Mouse (Mus musculus) forebrain, embryonic 16.5 days (tissue): Measurements from ENCODE around the gene Atg14. TPM values are rescaled to one million over a fixed set of nuclear protein-coding genes. Genes with fewer than 3 reads are reported as not detected.

ENCODE experiments used
- ATAC-seq: fragments of 200-750 bp; cut with Nextera tagmentation; 2 replicates; pipeline ENCODE4 v1.8.0; 2017; ENCODE audit warnings: mild to moderate bottlenecking, moderate library complexity
- H3K27ac ChIP-seq: fragments of 300-500 bp; sonication (generic); 2 replicates; pipeline ENCODE4 v1.5.1; 2014; ENCODE audit warnings: low read length, control low read depth
- H3K27me3 ChIP-seq: fragments of 300-500 bp; sonication (generic); replicated peaks from 2 replicates; pipeline ENCODE4 v1.6.1; 2014; ENCODE audit warnings: low read length; ENCODE audit not compliant: control insufficient read depth, insufficient read depth
- H3K36me3 ChIP-seq: fragments of 300-500 bp; sonication (generic); 2 replicates; pipeline ENCODE4 v1.6.1; 2014; ENCODE audit not compliant: control insufficient read depth, insufficient read depth
- H3K4me1 ChIP-seq: fragments of 300-500 bp; sonication (generic); replicated peaks from 2 replicates; pipeline ENCODE4 v1.6.1; 2014; ENCODE audit warnings: low read length; ENCODE audit not compliant: control insufficient read depth, insufficient read depth
- H3K4me2 ChIP-seq: fragments of 300-500 bp; sonication (generic); 2 replicates; pipeline ENCODE4 v1.6.1; 2014; ENCODE audit warnings: mild to moderate bottlenecking, low read length, control low read depth
- H3K4me3 ChIP-seq: fragments of 300-500 bp; sonication (generic); replicated peaks from 2 replicates; pipeline ENCODE4 v1.5.1; 2014; ENCODE audit warnings: mild to moderate bottlenecking, low read length, control low read depth
- H3K9ac ChIP-seq: fragments of 300-500 bp; sonication (generic); replicated peaks from 2 replicates; pipeline ENCODE4 v1.6.1; 2014; ENCODE audit warnings: low read depth, low read length, control low read depth
- H3K9me3 ChIP-seq: fragments of 300-500 bp; sonication (generic); 2 replicates; pipeline ENCODE4 v1.6.1; 2016; ENCODE audit warnings: low read length; ENCODE audit not compliant: control insufficient read depth
- WGBS: fragments of 180-500 bp; shearing (Covaris S2); extraction: QIAGEN DNeasy Blood & Tissue Kit; methylation state at CpG from one replicate; pipeline ENCODE4 v1.1.7; 2014; 5-methylcytosine and 5-hydroxymethylcytosine counted together
- polyA plus RNA-seq: library from polyadenylated mRNA; unstranded; fragments of >200 nt; fragmentation: Nextera tagmentation; extraction: Ambion mirVana; gene quantifications from 2 replicates; pipeline ENCODE4 v1.2.1, GENCODE M21; 2015

The Atg14 gene
- polyA plus RNA-seq, 1 experiment from 2014 or later: 22.2 TPM

DNA sequence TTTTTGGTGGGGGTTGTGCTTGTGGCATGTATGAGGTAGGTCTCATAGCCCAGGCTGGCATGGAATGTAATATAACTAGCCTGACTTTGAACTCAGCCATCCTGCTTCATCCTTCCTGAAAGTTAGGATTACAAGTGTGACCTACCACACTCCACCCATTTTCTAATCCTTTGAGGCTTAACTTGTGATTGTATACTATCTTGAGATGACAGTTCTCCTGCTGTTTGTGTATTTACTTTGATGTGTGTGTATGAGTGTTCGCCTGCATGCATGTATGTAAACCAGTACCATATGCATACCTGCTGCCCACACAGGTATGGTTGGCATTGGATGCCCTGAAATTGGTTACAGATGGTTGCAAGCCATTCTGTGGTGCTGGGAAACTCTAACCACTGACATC is 48.8 kb downstream of the Atg14 start:
- Histone ChIP-seq H3K4me2 (no peak overlapping the region), H3K27me3 (no peaks in the 10 kb centered on the region), H3K9ac (no peak overlapping the region), H3K36me3 (no peaks in the 10 kb centered on the region), H3K9me3 (no peaks in the 10 kb centered on the region), H3K4me1 (no peaks in the 10 kb centered on the region), H3K4me3 (no peak overlapping the region), H3K27ac (no peak overlapping the region)
- WGBS: 94% methylated on average over 1 of the region's 1 CpGs
- no peak for ATAC-seq

DNA sequence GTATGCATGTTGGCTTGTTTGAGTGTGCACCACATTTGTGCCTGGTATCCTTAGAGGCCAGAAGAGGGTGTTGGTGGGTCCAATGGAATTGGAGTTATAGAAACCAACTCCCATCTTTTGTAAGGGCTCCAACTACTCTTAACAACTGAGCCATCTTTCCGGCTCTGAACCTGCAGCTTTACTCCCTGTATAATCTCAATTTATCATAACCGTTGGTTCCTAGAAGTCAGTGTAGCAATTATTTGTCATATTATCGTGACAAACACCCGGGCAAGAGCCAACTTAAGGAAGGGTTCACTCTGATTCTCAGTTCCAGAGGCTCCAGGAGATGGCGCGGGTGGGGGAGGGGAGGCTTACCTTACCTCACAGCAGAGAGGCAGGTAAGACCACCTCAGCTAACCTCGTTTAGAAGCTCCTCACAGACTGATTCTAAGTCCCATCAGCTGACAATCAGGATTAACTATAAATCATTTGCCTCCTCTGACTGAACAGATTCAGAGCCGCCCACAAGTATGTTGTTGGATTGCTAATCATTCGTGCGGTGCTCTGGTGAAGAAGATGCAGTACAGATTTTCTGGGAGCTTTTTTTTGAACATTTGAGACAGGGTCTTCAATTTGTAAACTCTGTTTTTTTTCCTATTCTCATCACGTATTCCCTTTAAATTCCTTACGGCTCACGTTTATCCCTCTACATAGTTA is 49.5 kb downstream of the Atg14 start:
- Histone ChIP-seq H3K4me1 (no peaks in the 10 kb centered on the region), H3K36me3 (no peaks in the 10 kb centered on the region), H3K27ac (no peak overlapping the region), H3K9me3 (no peaks in the 10 kb centered on the region), H3K4me3 (no peak overlapping the region), H3K27me3 (no peaks in the 10 kb centered on the region), H3K4me2 (no peak overlapping the region), H3K9ac (no peak overlapping the region)
- WGBS: 88% methylated on average over 13 of the region's 13 CpGs
- ATAC-seq: no peak

DNA sequence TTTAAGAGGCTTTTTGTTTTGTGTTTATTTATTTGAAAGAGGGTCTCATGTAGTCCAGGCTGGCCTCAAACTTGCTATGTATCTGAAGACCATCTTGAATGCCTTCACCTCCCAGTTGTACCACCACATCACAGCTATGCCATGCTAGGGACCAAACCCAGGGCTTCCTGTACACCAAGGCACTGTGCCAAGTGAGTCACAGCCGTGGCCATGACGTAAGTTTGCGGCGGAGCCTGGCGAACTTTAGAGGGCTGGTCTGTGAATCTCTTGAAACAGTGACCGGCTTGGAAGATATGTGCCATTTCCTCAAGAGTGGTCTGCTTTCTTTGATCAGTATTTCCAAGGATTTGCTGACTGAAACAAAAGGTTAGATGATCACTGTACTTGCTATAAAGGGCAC is 51.8 kb downstream of the Atg14 start:
- Histone ChIP-seq H3K9ac (no peak overlapping the region), H3K9me3 (no peaks in the 10 kb centered on the region), H3K4me2 (no peak overlapping the region), H3K36me3 (no peaks in the 10 kb centered on the region), H3K27ac (no peak overlapping the region), H3K4me1 (no peaks in the 10 kb centered on the region), H3K27me3 (no peaks in the 10 kb centered on the region), H3K4me3 (no peak overlapping the region)
- no peak for ATAC-seq
- WGBS: 91% methylated on average over 6 of the region's 6 CpGs

DNA sequence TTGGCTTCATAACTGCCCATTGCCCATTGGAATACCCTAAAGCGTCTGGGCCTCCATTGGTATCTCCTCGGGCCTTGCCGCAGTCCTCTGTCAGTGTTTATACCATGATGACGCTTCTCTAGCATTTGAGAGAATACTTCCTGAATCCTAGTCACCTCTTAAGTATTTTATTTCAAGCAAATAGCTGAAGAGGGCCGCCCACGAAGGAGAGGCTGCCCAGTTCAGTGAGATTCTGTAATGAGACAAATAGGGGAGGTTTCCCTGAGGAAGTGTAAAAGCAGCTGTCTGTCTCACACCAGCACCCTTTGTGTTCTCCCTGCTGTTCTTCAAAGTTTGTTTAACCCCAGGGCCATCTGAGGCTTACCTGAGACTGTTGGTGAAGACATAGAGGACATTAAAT is 53.7 kb downstream of the Atg14 start:
- Histone ChIP-seq H3K27me3 (no peaks in the 10 kb centered on the region), H3K4me2 (no peak overlapping the region), H3K27ac (no peak overlapping the region), H3K9ac (no peak overlapping the region), H3K9me3 (no peaks in the 10 kb centered on the region), H3K4me3 (no peak overlapping the region), H3K36me3 (no peaks in the 10 kb centered on the region), H3K4me1 (no peaks in the 10 kb centered on the region)
- no peak for ATAC-seq
- WGBS: 91% methylated on average over 6 of the region's 6 CpGs

DNA sequence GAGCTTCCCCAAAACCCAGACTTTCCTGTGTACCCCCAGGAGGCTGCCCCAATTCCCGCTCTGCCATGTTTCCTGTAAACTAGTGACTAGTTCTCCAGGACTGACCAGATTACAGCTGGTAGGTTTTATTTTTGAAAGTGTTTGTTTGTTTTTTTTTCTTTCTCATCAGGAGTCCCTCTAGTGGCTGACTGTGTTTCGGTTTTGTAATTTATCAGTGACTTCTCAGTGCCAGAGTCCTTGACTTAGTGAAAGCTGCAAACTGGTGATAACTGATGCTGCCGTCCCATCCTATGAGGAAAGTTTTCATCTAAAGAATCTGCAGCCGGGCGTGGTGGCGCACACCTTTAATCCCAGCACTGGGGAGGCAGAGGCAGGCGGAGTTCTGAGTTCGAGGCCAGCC is 54.8 kb downstream of the Atg14 start:
- Histone ChIP-seq H3K9me3 (no peaks in the 10 kb centered on the region), H3K9ac (no peak overlapping the region), H3K4me1 (no peaks in the 10 kb centered on the region), H3K4me3 (no peak overlapping the region), H3K27ac (no peak overlapping the region), H3K27me3 (no peaks in the 10 kb centered on the region), H3K36me3 (no peaks in the 10 kb centered on the region), H3K4me2 (no peak overlapping the region)
- WGBS: 94% methylated on average over 8 of the region's 8 CpGs
- ATAC-seq: no peak

DNA sequence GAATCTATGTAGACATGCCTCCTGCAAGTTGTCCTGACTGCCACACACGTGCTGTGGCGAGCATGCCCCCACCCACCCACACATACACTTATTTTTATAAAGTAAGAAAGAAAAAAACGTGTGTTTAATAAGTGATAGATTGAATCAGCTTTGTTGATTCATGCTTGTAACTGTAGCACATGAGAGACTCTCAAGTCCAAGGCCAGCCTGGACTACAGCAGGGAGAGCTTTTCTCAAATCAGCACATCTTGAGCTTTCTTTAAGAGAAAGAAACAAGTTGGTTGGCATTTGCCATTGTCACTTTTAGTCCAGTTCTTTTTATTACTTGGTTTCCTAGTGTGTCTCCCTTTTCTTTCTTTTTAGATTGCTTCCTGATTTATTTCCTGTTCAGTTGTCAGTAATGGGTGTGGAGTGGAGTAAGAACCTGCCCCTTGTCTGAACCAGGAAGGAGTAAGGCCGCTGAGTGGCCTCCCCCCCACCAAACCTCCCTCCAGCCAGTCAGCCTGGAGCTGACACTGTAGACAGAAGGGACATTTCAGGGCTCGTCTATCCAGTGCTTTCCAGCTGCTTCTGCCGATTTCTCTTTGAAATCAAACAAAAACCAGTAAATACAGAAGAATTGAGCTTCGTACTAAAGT is 55.5 kb downstream of the Atg14 start:
- ATAC-seq: no peak
- Histone ChIP-seq H3K27me3 (no peaks in the 10 kb centered on the region), H3K27ac (no peak overlapping the region), H3K36me3 (no peaks in the 10 kb centered on the region), H3K4me3 (no peak overlapping the region), H3K4me1 (no peaks in the 10 kb centered on the region), H3K9ac (no peak overlapping the region), H3K4me2 (no peak overlapping the region), H3K9me3 (no peaks in the 10 kb centered on the region)
- 64% methylated on average over 7 of the region's 7 CpGs for WGBS

DNA sequence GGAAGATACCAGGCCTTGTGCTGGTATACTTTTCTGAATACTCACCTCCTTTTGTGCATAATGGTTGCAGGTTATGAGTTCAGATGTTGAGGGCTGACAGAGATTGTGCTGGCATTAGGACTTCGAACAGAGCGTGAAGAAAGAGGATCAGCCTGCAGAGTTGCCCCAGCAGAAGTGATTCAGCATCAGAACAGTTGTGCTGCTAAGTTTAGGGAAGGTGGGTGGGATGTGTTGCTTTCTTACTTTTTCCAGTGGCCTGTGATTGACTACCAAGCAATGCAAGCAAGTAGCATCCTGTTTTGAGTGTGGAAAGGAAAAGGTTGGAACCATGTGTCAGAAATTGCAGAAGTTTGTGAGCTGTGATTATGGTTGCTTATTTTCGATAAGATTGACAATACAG is 56.8 kb downstream of the Atg14 start:
- Histone ChIP-seq H3K4me2 (no peak overlapping the region), H3K4me3 (no peak overlapping the region), H3K9me3 (no peaks in the 10 kb centered on the region), H3K27me3 (no peaks in the 10 kb centered on the region), H3K4me1 (no peaks in the 10 kb centered on the region), H3K27ac (no peak overlapping the region), H3K36me3 (no peaks in the 10 kb centered on the region), H3K9ac (no peak overlapping the region)
- no peak for ATAC-seq
- WGBS: 93% methylated on average over 3 of the region's 3 CpGs

DNA sequence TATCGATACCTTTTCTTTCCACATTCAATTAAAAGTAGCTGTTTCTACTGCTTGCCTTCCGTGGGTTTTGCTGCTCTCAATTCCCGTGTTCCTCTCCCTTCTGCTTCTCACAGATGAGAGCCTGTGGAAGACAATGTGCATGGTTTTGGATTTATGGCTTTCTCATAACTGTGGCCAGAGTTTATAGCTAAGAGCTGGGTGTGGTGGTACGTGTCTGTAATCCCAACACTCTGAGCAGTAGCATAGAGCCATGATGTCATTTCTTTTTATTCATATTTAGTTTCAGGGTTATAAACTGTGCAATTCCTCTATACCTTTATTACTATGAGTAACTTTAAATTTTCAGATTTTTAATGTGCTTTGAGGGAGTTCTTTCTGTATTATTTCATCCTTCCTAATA is 60.2 kb downstream of the Atg14 start:
- H3K9ac ChIP-seq: no peak overlapping the region
- H3K4me2 ChIP-seq: no peak overlapping the region
- no peak for ATAC-seq
- WGBS: 92% methylated on average over 4 of the region's 4 CpGs
- H3K4me3 ChIP-seq: no peak overlapping the region
- no peaks in the 10 kb centered on the region for H3K9me3 ChIP-seq
- H3K27me3 ChIP-seq: no peaks in the 10 kb centered on the region
- no peaks in the 10 kb centered on the region for H3K4me1 ChIP-seq
- no peak overlapping the region for H3K27ac ChIP-seq
- H3K36me3 ChIP-seq: no peaks in the 10 kb centered on the region

DNA sequence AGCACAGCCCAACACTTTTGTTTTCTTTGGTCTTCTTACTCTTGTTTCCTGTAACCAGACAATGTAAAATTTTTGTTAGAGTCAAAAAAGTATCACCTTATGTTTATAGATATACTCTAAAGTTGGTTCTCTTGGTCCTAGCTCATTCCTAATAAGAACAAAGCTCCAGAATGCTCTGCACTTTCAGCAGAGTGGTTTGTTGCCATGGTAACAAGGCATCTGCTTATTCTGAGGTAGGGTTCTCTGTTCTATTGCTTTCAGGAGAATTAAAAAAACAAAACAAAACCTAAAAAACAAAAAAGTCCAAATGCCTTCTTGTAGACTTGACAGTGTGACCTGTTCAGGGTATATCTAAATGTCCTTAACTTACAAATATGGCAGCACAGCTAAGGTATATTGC is 62.4 kb downstream of the Atg14 start:
- H3K27ac ChIP-seq: no peak overlapping the region
- H3K36me3 ChIP-seq: no peaks in the 10 kb centered on the region
- H3K9ac ChIP-seq: no peak overlapping the region
- H3K9me3 ChIP-seq: no peaks in the 10 kb centered on the region
- H3K4me2 ChIP-seq: no peak overlapping the region
- no peak for ATAC-seq
- no peaks in the 10 kb centered on the region for H3K27me3 ChIP-seq
- H3K4me3 ChIP-seq: no peak overlapping the region
- no peaks in the 10 kb centered on the region for H3K4me1 ChIP-seq

DNA sequence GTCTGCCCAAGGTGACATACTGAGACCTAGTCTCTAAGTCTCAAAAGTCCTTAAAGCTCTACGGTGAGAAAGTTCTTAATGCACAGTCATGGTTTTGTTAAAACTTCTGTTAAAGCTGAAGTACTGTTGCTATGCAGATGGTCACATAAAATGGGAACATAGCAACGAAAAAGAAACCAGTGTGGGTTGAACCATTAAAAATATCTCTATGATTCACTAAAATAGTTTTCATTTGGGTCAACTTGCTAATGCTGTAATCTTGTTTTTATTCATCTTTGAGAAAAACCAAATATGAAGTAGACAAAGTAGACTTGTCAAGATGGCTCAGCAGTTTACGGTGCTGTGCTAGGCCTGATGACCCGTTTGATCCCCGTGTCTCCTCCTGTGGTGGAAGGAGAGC is 63.8 kb downstream of the Atg14 start:
- no peak overlapping the region for H3K4me2 ChIP-seq
- H3K9me3 ChIP-seq: no peaks in the 10 kb centered on the region
- H3K9ac ChIP-seq: no peak overlapping the region
- no peak overlapping the region for H3K27ac ChIP-seq
- no peaks in the 10 kb centered on the region for H3K36me3 ChIP-seq
- H3K4me1 ChIP-seq: no peaks in the 10 kb centered on the region
- ATAC-seq: no peak
- no peaks in the 10 kb centered on the region for H3K27me3 ChIP-seq
- WGBS: 97% methylated on average over 5 of the region's 5 CpGs
- H3K4me3 ChIP-seq: no peak overlapping the region
